Mouse (Mus musculus) kidney, postnatal 36 days (tissue): ENCODE measurements around the gene Zfyve28.

Experiments used
- DNase-seq, 2 experiments: peaks; one replicate each; pipeline ENCODE4 v3.0.0; 2021 to 2022; ENCODE audit warnings: mixed read lengths in 2 of 2

Gene Zfyve28

GRCm38 (mm10) chr5:34288154-34288716 is at the start of gene Zfyve28, which contains the start of gene Cfap99:
Zfyve28 (minus strand) TSS chr5:34288449.
Cfap99 (plus strand) TSS chr5:34288600.
- DNase-seq = peak; percentile 41 to 65

- peak; percentile 42 to 72 for DNase-seq
Measured at GRCm38 (mm10) chr5:34336775-34337450, 48.7 kb upstream of the Zfyve28 start.

GRCm38 (mm10) chr5:34336097-34336774 is 48.0 kb upstream of the Zfyve28 start, which contains the start of gene Rnf4:
Rnf4 (plus strand) TSS chr5:34336289.
- peak; percentile 99 for DNase-seq

GRCm38 (mm10) chr5:34335539-34336096 is 47.4 kb upstream of the Zfyve28 start:
- peak; percentile 43 to 61 for DNase-seq

- no peak for DNase-seq
Measured at GRCm38 (mm10) chr5:34334081-34334480, 45.8 kb upstream of the Zfyve28 start.

- no peak for DNase-seq
Measured at GRCm38 (mm10) chr5:34330136-34330535, 41.9 kb upstream of the Zfyve28 start.

GRCm38 (mm10) chr5:34326875-34327576 is 38.8 kb upstream of the Zfyve28 start:
- DNase-seq = peak; percentile 3 to 25

GRCm38 (mm10) chr5:34326249-34326691 is 38.0 kb upstream of the Zfyve28 start:
- DNase-seq = no peak

- no peak for DNase-seq
Measured at GRCm38 (mm10) chr5:34325286-34325685, 37.0 kb upstream of the Zfyve28 start.

- DNase-seq = no peak
Measured at GRCm38 (mm10) chr5:34321236-34321635, 33.0 kb upstream of the Zfyve28 start.

GRCm38 (mm10) chr5:34319491-34320034 is 31.3 kb upstream of the Zfyve28 start:
- peak; percentile 7 to 14 for DNase-seq

GRCm38 (mm10) chr5:34309016-34309415 is 20.8 kb upstream of the Zfyve28 start:
- DNase-seq = peak; percentile 12 to 35

- no peak for DNase-seq
Measured at GRCm38 (mm10) chr5:34302377-34302776, 14.1 kb upstream of the Zfyve28 start.

GRCm38 (mm10) chr5:34298937-34299535 is 10.8 kb upstream of the Zfyve28 start:
- DNase-seq = no peak

GRCm38 (mm10) chr5:34298061-34298460 is 9.8 kb upstream of the Zfyve28 start:
- no peak for DNase-seq

- no peak for DNase-seq
Measured at GRCm38 (mm10) chr5:34295141-34295540, 6.9 kb upstream of the Zfyve28 start.

GRCm38 (mm10) chr5:34294696-34295095 is 6.4 kb upstream of the Zfyve28 start:
- DNase-seq = peak in 1 of 2 experiments; percentile 26

GRCm38 (mm10) chr5:34293363-34293762 is 5.1 kb upstream of the Zfyve28 start:
- no peak for DNase-seq

- no peak for DNase-seq
Measured at GRCm38 (mm10) chr5:34289286-34289685, 1.0 kb upstream of the Zfyve28 start.

- DNase-seq = no peak
Measured at GRCm38 (mm10) chr5:34287838-34288145, 457 bp downstream of the Zfyve28 start.

GRCm38 (mm10) chr5:34287001-34287837 is 1.0 kb downstream of the Zfyve28 start:
- no peak for DNase-seq
